Mouse (Mus musculus): Measurements from ENCODE around the gene Zfp618. TPM values are rescaled to one million over a fixed set of nuclear protein-coding genes. Genes with fewer than 3 reads are reported as not detected.

Gene Zfp618
- polyA plus RNA-seq, 1 experiment from 2014 or later, result 18.6 TPM

DNA sequence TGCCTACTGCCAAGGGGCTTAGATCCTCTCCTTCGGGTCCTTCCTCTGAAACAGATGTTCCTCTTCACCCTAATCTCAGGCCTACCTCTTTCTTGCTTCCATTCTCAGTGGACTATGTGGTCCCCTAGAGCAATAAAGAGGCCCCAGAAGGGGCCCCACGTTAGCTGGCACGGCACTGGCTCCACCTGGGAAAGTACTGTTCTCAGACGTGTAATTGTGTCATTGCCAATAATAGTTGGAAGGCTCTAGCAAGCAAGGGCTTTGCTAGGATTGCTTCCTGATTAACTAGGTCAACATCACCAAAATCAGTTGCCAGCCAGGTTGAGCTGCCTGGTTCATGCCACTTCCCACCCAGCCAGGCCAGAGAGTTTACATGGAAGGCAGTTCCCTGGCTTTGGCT lies 72.2 kb downstream of the Zfp618 start:
- Histone ChIP-seq H3K4me2 (replicated peaks) (no peak overlapping the region), H3K9me3 (no peaks in the 10 kb centered on the region), H3K27me3 (no peaks in the 10 kb centered on the region), H3K9ac (replicated peaks) (no peak overlapping the region), H3K4me3 (no peak overlapping the region), H3K27ac (replicated peaks) (no peak overlapping the region), H3K36me3 (no peaks in the 10 kb centered on the region), H3K4me1 (peaks cover 9% of the 10 kb centered on the region)
- ATAC-seq (replicated peaks), result no peak
- 65% methylated on average over 4 of the region's 4 CpGs for WGBS

DNA sequence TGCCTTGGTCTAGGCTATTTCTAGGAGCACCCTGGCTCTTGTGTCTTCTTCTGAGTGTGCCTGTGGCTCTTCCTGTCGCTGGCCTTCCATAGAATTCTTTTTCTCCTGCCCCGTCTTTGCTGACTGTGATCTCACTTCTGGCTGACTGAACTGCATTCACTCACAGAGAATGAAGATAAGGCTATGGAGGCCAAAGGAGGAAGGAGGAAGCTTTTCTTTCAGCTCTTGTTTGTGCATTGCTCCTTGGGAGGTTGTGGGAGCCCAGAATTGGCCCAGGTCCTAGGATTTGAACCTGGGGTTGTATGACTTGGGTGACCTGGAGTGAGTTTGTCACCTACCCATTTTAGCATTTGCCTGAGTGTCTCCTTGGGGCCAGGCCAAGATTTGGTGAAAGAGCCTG lies 72.9 kb downstream of the Zfp618 start:
- ATAC-seq (replicated peaks), result no peak
- WGBS, result 40% methylated on average over 2 of the region's 2 CpGs

DNA sequence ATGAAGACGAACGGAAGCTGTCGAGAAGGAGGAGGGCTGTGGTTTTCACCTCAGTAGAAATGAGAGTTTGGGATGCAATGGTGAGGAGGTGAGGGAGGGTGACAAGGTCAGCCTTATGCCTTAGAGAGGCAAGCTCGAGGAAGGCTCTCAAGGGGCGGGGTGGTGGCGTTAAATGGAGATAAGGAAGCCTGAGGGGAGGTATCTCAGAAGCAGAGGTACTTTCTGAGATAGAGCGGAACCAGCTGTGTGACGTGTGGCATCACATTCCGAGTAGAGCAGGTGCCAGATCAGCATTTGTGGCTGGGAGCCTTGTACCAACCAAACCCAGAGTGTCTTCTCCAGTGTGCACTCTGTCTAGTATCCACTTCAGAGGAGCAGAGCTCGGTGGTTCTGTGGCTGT lies 73.6 kb downstream of the Zfp618 start:
- H3K27me3 ChIP-seq, result no peaks in the 10 kb centered on the region
- 95% methylated on average over 10 of the region's 10 CpGs for WGBS
- H3K4me3 ChIP-seq, result no peak overlapping the region
- no peak overlapping the region for H3K9ac ChIP-seq (replicated peaks)
- H3K27ac ChIP-seq (replicated peaks), result no peak overlapping the region
- H3K4me1 ChIP-seq, result peaks cover 7% of the 10 kb centered on the region
- H3K36me3 ChIP-seq, result no peaks in the 10 kb centered on the region
- no peak for ATAC-seq (replicated peaks)
- no peaks in the 10 kb centered on the region for H3K9me3 ChIP-seq
- H3K4me2 ChIP-seq (replicated peaks), result no peak overlapping the region

More for the DNA sequence above, 72.9 kb downstream of the Zfp618 start:
- H3K27me3 ChIP-seq, result no peaks in the 10 kb centered on the region
- no peak overlapping the region for H3K27ac ChIP-seq (replicated peaks)
- no peaks in the 10 kb centered on the region for H3K9me3 ChIP-seq
- H3K4me2 ChIP-seq (replicated peaks), result no peak overlapping the region
- H3K4me3 ChIP-seq, result no peak overlapping the region
- no peaks in the 10 kb centered on the region for H3K36me3 ChIP-seq
- no peak overlapping the region for H3K9ac ChIP-seq (replicated peaks)
- peaks cover 9% of the 10 kb centered on the region for H3K4me1 ChIP-seq

DNA sequence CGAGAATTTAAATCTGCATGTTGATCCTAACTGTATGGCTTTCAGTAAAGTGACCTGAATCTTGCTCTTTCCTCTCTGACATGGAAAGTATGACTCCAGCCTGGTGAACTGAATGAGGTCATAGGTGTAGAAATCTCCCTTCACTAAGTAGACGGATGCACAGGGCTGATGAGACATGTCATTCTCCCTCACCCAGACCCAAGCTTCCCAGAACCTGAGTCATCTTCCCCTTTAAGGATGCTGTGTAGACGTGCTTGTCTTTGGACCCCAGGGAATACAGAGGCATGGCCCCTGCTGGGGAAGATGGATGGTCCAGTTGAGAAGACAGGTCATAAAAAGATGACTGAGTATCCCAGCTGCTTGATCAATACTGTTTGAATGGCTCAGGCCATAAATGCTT lies 83.2 kb downstream of the Zfp618 start:
- 79% methylated on average over 3 of the region's 3 CpGs for WGBS

DNA sequence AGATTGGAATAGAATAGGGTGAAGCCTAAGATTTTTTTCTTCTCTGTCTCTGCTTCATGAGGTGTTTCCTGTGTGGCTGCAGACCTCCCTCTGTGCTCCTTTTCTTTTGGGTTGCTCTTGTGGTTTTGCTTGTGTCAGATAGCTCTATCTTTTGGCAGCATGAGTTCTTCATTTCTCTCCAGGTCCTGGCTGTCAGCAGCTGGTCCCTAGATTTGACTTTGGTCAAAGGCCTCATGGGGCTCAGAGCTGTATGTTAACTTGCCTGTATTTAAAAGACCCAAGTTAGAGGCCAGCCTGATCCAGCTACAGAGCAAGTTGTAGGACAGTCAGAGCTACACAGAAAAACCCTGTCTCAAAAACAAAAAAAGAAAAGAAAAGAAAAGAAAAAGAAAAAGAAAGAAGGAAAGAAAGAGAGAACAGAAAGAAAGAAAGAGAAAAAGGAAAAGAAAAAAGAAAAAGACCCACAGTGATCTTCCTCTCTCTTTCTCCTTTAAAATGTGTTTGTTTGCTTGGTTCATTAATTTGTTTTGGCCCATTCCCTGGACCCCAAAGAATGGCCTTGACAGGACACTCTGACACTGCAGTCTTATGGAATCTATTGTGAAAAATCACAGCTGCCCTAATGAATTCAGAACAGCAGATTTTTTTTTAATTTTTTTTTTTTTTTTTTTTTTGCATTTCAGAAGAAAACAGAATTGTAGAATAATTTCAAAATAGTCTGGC lies 84.4 kb downstream of the Zfp618 start:
- H3K9ac ChIP-seq (replicated peaks), result no peak overlapping the region
- H3K36me3 ChIP-seq, result no peaks in the 10 kb centered on the region
- H3K9me3 ChIP-seq, result no peaks in the 10 kb centered on the region
- H3K27ac ChIP-seq (replicated peaks), result no peak overlapping the region
- no peaks in the 10 kb centered on the region for H3K27me3 ChIP-seq
- ATAC-seq (replicated peaks), result no peak
- no peak overlapping the region for H3K4me3 ChIP-seq
- no peaks in the 10 kb centered on the region for H3K4me1 ChIP-seq
- H3K4me2 ChIP-seq (replicated peaks), result no peak overlapping the region

More for the DNA sequence above, 83.2 kb downstream of the Zfp618 start:
- Histone ChIP-seq H3K9me3 (no peaks in the 10 kb centered on the region), H3K4me3 (no peak overlapping the region), H3K36me3 (no peaks in the 10 kb centered on the region), H3K27me3 (no peaks in the 10 kb centered on the region), H3K4me1 (no peaks in the 10 kb centered on the region), H3K27ac (replicated peaks) (no peak overlapping the region), H3K9ac (replicated peaks) (no peak overlapping the region), H3K4me2 (replicated peaks) (no peak overlapping the region)
- ATAC-seq (replicated peaks), result no peak

DNA sequence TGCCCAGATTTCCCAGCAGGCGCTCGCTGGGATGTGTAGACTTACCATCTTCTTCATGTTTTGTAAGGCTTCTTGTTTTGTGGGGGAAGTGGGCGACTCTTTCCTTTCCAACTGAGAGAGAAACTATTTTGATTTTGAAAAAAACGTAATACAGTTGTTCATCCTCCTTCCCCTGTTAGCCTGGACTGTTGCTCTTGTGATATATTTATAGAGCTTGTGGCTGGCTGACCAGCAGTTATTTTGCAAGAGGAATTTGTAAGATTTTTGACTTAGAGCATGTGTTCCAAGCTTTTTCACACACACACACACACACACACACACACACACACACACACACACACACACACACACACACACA lies 84.9 kb downstream of the Zfp618 start:
- H3K4me1 ChIP-seq, result no peaks in the 10 kb centered on the region
- WGBS, result 69% methylated on average over 4 of the region's 4 CpGs
- H3K27ac ChIP-seq (replicated peaks), result no peak overlapping the region
- no peak overlapping the region for H3K9ac ChIP-seq (replicated peaks)
- H3K36me3 ChIP-seq, result no peaks in the 10 kb centered on the region
- ATAC-seq (replicated peaks), result no peak
- H3K4me2 ChIP-seq (replicated peaks), result no peak overlapping the region
- no peak overlapping the region for H3K4me3 ChIP-seq
- no peaks in the 10 kb centered on the region for H3K9me3 ChIP-seq
- H3K27me3 ChIP-seq, result no peaks in the 10 kb centered on the region

DNA sequence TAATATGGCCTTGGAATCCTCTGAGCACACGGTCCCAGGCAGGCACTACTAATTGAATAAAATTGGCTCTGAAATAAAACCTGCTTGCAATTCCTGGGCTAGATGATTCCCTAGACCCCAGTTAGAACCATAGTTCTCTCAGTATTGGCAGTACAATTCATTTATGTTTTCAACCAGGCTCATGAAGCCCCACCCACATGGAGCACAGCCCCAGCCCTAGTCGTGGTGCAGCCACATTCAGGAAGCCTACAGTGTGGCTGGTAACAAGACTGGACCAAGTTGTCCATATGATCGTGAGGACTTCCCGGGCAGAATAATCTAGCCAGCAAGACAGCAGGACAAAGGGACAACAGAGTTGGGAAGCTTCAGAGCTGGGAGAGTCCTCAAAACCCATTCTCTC lies 85.6 kb downstream of the Zfp618 start:
- WGBS, result 74% methylated on average over 4 of the region's 4 CpGs
- H3K36me3 ChIP-seq, result no peaks in the 10 kb centered on the region
- no peak overlapping the region for H3K9ac ChIP-seq (replicated peaks)
- no peaks in the 10 kb centered on the region for H3K4me1 ChIP-seq
- no peaks in the 10 kb centered on the region for H3K27me3 ChIP-seq
- H3K9me3 ChIP-seq, result no peaks in the 10 kb centered on the region
- H3K27ac ChIP-seq (replicated peaks), result no peak overlapping the region
- ATAC-seq (replicated peaks), result no peak
- H3K4me3 ChIP-seq, result no peak overlapping the region
- no peak overlapping the region for H3K4me2 ChIP-seq (replicated peaks)

DNA sequence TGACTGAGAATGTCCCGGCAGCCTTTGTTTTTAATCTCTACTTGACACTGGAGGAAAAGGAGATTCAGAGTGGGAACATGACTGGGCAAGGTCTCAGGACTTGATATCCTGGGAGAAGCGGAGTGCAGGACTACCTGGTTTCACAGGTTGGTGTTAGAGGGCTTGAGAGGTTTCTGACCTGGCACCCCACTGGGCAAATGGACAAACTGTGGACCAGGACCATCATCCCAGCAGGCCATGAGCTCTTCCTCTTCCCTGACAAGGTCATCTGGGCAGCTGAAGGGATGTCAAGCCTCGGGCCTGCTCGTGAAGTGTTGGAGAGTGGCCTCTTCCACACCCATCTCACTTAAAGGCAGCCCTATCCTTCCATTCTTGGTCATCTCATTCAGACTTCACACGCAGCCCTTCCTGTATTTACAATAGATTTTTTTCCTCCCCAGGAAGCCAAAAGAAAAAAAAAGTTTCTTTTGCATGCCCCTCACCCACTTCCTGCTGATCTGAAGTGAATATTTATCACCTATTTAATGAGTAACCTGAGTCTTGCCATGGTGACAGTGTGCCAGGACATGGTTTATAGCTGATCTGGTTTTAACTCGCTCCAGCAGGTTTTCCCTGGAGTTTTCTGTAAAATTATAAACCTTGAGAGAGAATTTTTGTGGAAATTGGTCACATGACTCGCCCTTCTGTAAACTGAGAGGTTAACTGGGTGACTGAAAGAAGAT lies 86.7 kb downstream of the Zfp618 start:
- 64% methylated on average over 7 of the region's 7 CpGs for WGBS
- Histone ChIP-seq H3K36me3 (no peaks in the 10 kb centered on the region), H3K27me3 (no peaks in the 10 kb centered on the region), H3K9ac (replicated peaks) (no peak overlapping the region), H3K4me2 (replicated peaks) (no peak overlapping the region), H3K27ac (replicated peaks) (no peak overlapping the region), H3K4me3 (no peak overlapping the region), H3K9me3 (no peaks in the 10 kb centered on the region), H3K4me1 (peaks cover 7% of the 10 kb centered on the region)
- ATAC-seq (replicated peaks), result no peak

DNA sequence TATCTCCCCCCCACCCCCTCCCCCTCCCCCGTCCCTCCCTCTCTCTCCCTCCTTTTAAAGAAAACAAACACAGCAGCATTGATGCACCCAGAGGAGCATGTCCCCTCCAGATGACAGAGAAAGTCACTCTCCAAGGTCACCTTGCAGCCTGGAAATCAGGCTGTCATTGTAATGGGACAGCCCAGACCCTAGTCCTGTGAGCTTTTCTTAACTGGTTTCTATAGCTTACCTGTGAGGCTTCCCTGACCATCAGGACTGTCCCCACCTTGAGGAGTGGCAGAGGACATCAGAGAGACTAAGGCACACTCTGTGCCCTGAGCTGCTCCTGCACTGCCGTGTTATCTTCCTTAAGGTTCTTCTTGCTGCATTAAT lies 87.3 kb downstream of the Zfp618 start:
- Histone ChIP-seq H3K27ac (replicated peaks) (no peak overlapping the region), H3K4me1 (peaks cover 8% of the 10 kb centered on the region), H3K9ac (replicated peaks) (no peak overlapping the region), H3K4me2 (replicated peaks) (no peak overlapping the region), H3K36me3 (no peaks in the 10 kb centered on the region), H3K27me3 (no peaks in the 10 kb centered on the region), H3K9me3 (no peaks in the 10 kb centered on the region), H3K4me3 (no peak overlapping the region)
- 63% methylated on average over 2 of the region's 2 CpGs for WGBS
- no peak for ATAC-seq (replicated peaks)

DNA sequence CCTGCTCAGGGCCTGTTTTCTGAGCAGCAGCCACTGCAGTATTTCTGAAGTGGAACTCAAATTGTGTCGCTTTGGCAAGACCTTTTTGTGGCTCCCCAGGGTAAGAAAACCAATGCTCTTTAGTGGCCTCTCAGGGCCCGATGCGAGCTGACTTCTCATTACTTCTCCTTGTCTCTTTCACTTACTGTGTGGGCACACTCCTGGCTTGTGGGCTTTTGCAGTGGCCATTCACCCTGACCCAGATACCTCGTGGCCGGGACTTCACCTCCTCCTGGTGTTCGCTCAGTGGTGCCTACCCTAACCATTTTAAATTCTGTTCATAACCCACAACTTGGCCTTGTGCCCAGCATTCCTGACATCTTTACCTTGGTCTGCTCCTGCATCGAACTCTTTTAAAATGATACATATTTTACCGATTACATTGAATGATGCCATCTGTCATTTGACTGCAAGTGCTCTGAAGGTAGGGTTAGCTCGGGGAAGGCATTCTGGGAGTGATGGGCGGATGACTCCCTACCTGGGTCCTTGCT lies 89.9 kb downstream of the Zfp618 start:
- 83% methylated on average over 10 of the region's 10 CpGs for WGBS
- no peak overlapping the region for H3K27ac ChIP-seq (replicated peaks)
- no peak for ATAC-seq (replicated peaks)

DNA sequence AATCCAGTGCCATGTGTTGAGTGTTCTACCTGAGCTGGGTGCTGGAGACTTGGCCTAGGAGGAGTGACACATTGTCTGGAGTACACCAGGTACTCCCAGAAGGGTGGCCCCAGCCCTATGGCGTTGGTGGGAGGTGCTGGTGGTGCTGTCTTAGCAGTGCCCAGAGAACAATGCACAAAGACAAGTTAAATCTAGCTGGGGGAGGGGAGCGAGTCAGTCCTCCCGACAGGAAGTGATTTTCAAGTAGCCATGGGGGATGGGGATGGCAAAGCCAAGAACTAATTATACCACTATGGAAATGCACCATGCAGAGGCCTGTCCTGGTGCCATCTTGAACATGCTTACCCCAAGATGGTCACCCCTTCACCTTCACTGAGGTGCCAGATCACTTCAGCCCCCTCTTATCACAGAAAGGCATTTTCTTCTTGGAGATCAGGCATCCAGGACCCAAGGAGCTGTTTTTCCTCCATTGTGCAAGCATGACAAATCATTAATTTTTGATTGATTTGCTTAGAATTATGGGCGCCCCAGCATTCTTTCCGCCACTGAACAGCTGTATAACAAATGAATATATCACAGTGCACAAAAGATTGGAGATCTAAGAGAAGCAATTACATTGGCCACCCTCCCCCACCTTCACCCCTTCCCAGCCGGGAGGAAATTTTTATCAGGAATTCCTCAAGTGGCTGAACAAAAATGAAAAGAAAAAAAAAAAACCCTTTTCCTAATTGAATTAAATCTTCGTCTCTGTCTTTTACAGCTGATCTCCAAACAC lies 91.5 kb downstream of the Zfp618 start:
- WGBS, result 38% methylated on average over 7 of the region's 7 CpGs

More for the DNA sequence above, 89.9 kb downstream of the Zfp618 start:
- H3K4me3 ChIP-seq, result no peak overlapping the region
- no peak overlapping the region for H3K4me2 ChIP-seq (replicated peaks)
- no peak overlapping the region for H3K9ac ChIP-seq (replicated peaks)
- no peaks in the 10 kb centered on the region for H3K36me3 ChIP-seq
- H3K4me1 ChIP-seq, result peaks cover 8% of the 10 kb centered on the region
- H3K27me3 ChIP-seq, result no peaks in the 10 kb centered on the region
- H3K9me3 ChIP-seq, result no peaks in the 10 kb centered on the region

DNA sequence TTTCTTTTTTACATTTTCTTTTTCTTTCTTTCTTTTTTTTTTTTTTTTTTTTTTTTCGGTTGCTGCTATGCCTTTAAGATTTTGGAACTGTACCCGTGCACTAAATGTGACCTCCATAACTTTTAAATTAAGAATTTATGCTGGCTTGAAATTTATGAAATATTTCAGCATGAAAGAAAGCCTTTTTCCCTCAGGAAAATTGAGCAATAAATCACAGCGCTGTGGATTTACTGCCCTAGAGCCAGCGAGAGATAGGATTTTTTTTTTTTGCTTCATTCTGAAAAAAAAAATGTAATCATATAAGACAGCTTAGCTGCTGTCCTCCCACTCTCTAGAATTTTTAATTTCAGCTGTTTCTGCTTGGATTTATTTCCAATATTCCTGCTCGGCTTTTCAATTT lies 92.2 kb downstream of the Zfp618 start:
- no peak overlapping the region for H3K9ac ChIP-seq (replicated peaks)
- H3K27me3 ChIP-seq, result no peaks in the 10 kb centered on the region
- WGBS, result 80% methylated on average over 5 of the region's 5 CpGs
- no peaks in the 10 kb centered on the region for H3K9me3 ChIP-seq
- no peaks in the 10 kb centered on the region for H3K36me3 ChIP-seq
- ATAC-seq (replicated peaks), result no peak
- H3K4me3 ChIP-seq, result no peak overlapping the region
- H3K4me2 ChIP-seq (replicated peaks), result no peak overlapping the region
- H3K27ac ChIP-seq (replicated peaks), result no peak overlapping the region
- peaks cover 12% of the 10 kb centered on the region for H3K4me1 ChIP-seq

More for the DNA sequence above, 91.5 kb downstream of the Zfp618 start:
- no peak overlapping the region for H3K27ac ChIP-seq (replicated peaks)
- no peaks in the 10 kb centered on the region for H3K36me3 ChIP-seq
- H3K9me3 ChIP-seq, result no peaks in the 10 kb centered on the region
- ATAC-seq (replicated peaks), result peak; percentile 55
- no peaks in the 10 kb centered on the region for H3K27me3 ChIP-seq
- no peak overlapping the region for H3K4me3 ChIP-seq
- H3K9ac ChIP-seq (replicated peaks), result no peak overlapping the region
- H3K4me1 ChIP-seq, result peaks cover 12% of the 10 kb centered on the region
- H3K4me2 ChIP-seq (replicated peaks), result no peak overlapping the region
